Mouse (Mus musculus) induced T-regulatory cell, adult 2 months (primary cell): ENCODE measurements around the gene Aldh16a1.
A peak's percentile ranks its signal among the peaks of the same experiment; 100 is the strongest.

ENCODE experiments used
- DNase-seq: peaks from one replicate; pipeline ENCODE4 v3.0.0-alpha.2; 2012; ENCODE audit warnings: low read depth

Aldh16a1 gene

DNA sequence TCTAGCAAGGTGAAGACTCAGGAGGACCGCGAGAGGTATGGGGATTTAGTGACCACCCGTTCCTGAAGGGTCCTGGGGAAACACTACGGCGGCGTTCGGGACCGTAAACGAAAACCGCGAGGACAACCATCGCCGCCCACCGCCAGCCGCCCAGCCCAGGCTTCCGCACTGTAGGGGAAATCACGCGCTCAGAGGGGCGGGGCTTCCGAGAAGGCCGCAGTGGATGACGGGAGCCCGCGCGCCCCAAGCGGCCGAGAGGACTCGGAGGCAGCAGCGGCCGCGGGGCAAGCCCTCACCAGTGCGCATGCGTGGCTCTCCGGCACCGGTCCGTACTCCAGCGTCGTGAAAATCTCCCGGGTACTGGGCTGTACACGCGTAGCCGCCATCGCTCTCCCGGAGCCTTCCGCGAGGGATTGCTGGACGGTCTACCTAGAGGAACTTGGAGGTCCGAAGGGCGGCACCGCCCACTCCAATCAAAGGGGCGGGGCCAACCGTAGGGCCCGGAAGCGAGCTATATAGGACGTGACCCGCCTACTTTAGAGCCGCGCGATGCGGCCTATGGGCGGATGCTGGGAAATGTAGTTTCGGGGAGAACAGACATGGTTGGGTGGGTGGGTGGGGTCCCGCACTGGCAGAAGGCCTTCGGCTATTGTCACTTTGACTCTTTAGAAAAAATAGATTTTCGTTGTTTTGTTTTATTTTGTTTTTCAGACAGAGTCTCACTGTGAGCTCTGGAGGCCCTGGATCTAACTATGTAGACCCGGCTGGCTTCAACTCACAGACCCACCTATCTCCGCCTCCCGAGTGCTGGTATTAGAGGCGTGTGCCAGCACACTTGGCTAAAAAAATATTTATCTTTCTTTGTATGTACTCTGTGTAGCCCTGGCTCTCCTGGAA lies at the start of gene Aldh16a1, which contains the start of gene Pih1d1:
TSS of gene Aldh16a1 (minus strand) at position 489 of the 897 bp plus-strand sequence.
TSS of gene Pih1d1 (plus strand) at position 208 of the 897 bp plus-strand sequence.
- DNase-seq, result peak; percentile 99

DNA sequence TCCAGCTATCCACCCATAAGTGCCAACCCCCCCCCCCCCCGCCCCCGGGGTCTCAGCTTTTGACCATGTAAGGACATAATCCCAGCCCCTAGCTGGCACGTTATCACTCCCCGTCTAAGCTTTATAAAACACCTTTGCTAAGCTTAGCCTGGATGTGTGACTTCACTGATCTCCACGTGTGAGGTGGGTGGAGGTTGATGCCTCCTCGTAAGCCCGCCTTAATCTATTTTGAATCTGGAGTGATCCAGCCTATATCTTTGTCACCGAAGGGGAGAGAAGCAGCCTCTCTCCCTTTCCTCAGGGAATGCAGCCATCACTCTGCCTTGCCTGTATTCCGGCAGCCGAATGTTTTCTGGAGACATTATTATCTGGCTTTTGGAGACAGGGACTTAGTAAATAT lies 48.3 kb upstream of the Aldh16a1 start:
- no peak for DNase-seq

- no peak for DNase-seq
These were observed 44.6 kb upstream of the Aldh16a1 start for GRCm38 (mm10) chr7:45198961-45199360.

DNA sequence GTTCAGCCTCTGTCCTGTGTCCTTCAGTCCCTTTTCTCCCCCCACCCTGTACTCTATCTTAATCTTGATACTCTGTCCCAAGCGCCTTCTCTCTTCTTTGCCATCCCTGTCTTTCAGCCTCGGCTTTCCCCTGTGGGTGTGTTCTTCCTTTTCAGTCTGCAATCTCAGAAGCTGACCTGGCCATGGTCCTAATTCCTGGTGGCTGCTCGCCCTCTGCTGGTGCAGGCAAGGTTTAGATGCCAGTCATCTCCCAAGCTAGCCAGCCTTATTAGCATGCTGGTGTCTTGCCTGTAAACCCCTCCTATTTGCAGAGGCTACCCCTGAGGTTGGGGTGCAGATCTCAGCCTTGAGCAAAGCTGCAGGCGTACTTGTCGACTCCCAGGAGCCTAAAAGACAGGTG lies 44.1 kb upstream of the Aldh16a1 start:
- DNase-seq, result peak; percentile 61

- no peak for DNase-seq
These were observed 42.6 kb upstream of the Aldh16a1 start for GRCm38 (mm10) chr7:45196994-45197393.

- DNase-seq, result no peak
These were observed 41.8 kb upstream of the Aldh16a1 start for GRCm38 (mm10) chr7:45196176-45196535.

- DNase-seq, result no peak
These were observed 41.2 kb upstream of the Aldh16a1 start for GRCm38 (mm10) chr7:45195341-45196175.

GRCm38 (mm10) chr7:45193871-45194785 lies 39.7 kb upstream of the Aldh16a1 start:
- no peak for DNase-seq

GRCm38 (mm10) chr7:45193406-45193805 lies 39.0 kb upstream of the Aldh16a1 start:
- DNase-seq, result no peak

- no peak for DNase-seq
These were observed 38.4 kb upstream of the Aldh16a1 start for GRCm38 (mm10) chr7:45192585-45193310.

GRCm38 (mm10) chr7:45191803-45192363 lies 37.5 kb upstream of the Aldh16a1 start:
- no peak for DNase-seq

DNA sequence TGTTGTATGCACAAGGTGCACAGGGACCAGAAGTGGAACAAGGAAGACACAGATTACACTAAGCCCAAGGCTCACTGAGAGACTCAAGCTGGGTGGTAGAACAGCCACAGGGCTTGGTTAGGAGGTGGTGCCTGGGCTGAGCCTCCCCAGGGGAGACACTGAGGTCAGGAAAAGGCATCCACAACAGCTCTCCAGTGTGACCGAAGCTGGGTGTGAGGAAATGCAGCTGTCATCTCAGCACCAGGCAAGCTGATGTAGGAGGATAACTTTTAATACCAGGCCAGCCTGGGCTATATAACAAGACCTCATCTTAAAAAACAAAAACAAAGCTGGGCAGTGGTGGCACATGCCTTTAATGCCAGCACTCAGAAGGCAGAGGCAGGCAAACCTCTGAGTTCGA lies 36.8 kb upstream of the Aldh16a1 start:
- no peak for DNase-seq

- DNase-seq, result no peak
These were observed 35.8 kb upstream of the Aldh16a1 start for GRCm38 (mm10) chr7:45190186-45190585.

DNA sequence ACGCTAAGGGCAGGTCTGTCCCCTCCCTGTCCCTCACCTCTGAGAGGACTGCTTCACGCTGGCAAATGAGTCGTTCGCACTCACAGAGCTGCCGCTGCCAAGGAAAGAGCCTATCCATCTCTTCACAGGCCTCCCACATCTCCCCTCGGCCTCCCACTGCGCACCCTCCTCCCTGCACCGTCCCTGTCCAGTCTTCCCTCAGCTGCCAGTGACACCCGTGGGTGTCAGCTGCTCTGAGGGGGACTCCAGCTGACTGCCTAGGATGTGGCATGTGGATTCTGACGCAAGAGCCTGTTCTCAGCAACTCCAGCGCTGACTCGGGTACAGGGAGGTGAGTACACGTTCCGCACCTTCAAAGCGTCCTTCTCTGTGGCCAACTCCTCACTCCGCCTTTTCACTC lies 35.2 kb upstream of the Aldh16a1 start:
- DNase-seq, result no peak

DNA sequence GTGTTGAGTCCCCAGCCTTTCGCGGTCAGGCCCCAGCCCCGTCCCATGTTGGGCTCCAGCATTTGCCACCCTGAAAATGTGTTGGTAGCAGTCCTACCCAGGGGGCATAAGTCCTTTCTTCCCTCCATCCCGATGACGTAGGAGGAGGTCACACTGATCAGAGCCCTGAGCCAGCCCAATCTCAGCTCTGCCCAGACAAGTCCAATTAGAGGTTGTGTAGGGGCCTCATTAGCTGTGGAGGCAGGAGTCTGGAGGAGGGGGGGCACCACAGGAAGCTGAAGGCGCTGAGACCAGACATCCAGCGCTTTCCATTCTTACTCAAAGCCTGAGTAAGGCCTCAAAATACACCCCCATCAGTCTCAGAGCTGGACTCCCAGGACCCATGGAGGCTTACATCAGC lies 31.5 kb upstream of the Aldh16a1 start:
- no peak for DNase-seq

DNA sequence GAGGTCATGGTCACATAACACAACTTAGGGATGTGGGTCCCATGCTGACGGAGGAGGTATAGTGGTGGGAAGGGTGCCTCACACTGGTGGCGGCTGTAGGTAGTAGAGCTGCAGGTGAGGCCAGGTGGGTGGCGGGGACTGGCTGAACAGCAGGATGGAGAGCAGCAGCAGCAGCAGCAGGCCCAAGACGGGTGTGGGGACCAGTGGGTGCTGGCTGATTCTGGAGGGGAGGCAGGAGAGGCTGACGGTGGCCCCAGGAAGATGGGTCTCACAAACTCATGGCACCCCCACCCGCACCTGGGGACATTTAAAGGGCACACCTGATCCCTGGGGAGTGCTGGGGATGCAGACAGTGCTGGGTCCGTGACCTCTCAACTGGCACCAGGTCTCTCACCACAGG lies 29.3 kb upstream of the Aldh16a1 start:
- no peak for DNase-seq

DNA sequence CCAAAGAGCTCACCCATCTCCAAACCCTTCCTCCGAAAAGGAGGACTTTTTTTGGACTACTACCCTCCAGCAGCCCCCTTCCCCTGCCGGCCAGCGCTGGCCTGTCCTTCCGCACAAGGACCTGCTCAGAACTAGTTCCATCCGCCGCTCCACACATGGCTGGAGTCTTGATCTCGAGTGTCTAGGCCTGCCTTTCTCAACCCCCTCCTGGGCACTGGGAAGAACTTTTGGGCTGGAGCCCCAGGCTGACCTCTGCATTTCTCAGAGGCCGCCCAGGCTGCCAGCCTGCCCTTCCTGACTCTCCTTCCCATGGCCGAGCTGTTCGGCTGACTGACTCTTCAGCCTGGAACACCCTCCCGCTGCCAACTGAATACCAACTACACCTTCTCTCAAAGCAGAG lies 28.2 kb upstream of the Aldh16a1 start:
- DNase-seq, result no peak

- peak; percentile 93 for DNase-seq
These were observed 27.8 kb upstream of the Aldh16a1 start for GRCm38 (mm10) chr7:45182199-45182601.

DNA sequence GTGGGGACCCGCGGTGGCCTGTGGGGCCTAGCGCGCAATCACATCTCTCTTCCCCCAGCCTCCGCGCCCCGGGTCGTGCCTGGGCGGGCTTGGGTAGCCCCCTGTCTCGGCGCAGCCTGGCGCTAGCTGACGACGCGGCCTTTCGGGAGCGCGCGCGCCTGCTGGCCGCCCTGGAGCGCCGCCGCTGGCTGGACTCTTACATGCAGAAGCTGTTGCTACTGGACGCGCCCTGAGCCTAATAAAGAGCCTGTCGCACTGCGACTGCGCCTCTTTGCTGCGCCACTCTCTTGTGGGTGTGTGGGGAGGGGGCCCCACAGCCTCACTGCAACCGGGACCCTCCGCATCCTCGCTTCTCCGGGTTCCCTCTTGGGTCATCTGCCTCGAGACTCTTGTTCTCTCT lies 27.2 kb upstream of the Aldh16a1 start:
- DNase-seq, result peak; percentile 38

DNA sequence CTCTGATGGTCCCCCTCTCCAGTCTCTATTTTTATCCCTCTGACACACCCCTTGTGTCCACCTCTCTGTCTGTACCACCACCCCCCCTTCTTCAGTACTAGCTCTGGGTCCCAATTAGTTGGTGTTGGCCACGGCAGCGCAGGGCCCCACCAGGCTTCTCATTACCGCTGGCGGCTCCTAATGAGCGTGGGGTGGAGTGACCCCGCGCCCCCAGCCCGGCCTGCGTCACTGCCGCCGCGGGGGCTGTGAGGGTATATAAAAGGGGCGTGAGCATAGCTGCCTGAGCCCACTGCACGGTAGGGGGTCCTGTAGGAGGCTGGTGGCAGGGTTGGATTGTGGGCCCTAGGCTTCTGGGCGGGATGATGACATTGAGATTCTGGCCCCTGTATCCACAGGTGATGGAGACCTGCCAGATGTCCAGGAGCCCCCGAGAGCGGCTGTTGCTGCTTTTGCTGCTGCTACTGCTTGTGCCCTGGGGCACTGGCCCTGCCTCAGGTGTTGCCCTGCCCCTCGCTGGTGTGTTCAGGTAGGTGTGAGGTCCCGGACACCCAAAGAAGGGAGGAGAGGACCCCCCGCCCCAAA lies 26.6 kb upstream of the Aldh16a1 start, which contains the start of gene Pth2:
TSS of gene Pth2 (plus strand) at position 100 of the 582 bp plus-strand sequence.
- no peak for DNase-seq
